In the genomic region with DNA sequence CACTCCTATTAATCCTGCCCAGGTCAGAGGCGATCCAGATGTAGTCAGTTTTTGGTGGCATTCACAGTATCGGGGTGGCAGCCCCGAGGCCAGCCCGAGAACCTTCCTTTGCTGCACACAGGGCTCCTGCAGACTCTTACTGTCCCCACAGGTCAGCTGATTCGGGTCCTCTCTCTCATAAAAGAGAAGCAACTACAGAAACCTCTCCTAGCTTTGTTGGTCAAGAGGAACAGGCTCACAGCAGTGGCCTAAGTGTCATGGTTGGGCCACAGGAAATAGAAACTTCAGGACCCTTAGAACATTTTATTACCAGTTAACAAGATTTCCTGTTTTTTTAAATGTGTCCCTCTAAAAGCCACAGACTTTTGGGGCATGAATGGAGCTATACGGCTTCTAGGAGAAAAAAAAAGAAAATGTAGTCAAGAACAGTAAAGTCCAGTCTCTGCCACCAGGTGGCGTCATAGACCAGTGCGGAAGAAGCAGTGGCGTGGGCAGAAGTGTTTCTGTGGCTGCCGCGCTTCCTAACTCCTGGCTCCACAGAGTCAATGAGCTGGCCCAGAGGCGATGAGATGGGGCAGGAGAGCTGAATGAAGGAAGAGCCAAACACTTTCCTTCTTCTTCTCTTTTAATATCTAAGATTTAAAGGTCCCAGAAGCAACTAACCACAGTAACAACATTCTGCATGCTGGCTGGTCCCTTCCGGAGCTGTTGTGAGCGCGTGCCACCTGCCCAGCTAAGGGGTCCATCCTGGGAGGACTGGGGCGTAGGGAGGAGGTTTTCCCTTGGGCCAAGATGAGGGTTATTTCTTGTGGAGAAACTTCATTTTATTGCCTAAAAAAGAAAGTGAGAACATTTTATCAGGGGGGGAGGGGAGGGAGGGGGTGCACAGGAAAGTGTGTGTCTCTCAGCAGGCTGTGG, we compare ENCODE assay signal across 8 mouse cellular contexts. TPM values are rescaled to one million over a fixed set of nuclear protein-coding genes. Genes with fewer than 3 reads are reported as not detected.
A peak's percentile ranks its signal among the peaks of the same experiment; 100 is the strongest.
DNase-seq lines count a peak whose midpoint lies in the region; ATAC-seq and TF ChIP-seq lines count a peak whose summit lies in the region.

No protein-coding gene starts in this region.

- intact Hi-C loops in heart, adult 2 months (cut with DNase I) = loop anchor here (1.0 kb wide), 3 partner anchors 99 to 319 kb away; no protein-coding TSS in a partner anchor

- H3K4me3 ChIP-seq in embryonic facial prominence, embryonic 10.5 days = no peak overlapping the region
- no peak overlapping the region for H3K4me3 ChIP-seq in heart, adult 2 months
- no peak overlapping the region for H3K4me3 ChIP-seq in limb, embryonic 11.5 days (ENCODE audit: low read depth, low read length)
- H3K4me3 ChIP-seq in midbrain, embryonic 15.5 days = no peak overlapping the region

- peak; percentile 91 for DNase-seq in 3T3-L1 (ENCODE audit: low read depth, low spot score)
- DNase-seq in adrenal gland, postnatal 14 days = peak; percentile 90
- peak; percentile 81 for DNase-seq in embryonic facial prominence, embryonic 10.5 days (ENCODE audit: low spot score)
- peak; percentile 75 to 83 for DNase-seq in heart, adult 2 months
- DNase-seq in kidney, adult 18-20 months = peak; percentile 84
- peak; percentile 89 for DNase-seq in limb, embryonic 11.5 days (ENCODE audit: low spot score)
- DNase-seq in spleen, adult 12 weeks (ENCODE audit: low spot score) = peak; percentile 64

- peak; percentile 77; the same call in 1 of the 2 replicates for TF ChIP-seq EP300 in heart, adult 2 months (IDR thresholded peaks at IDR 0.05; ENCODE audit: insufficient read depth, low read depth, low read length)

- peak; percentile 54; the same call in 1 of the 2 replicates for ATAC-seq in limb, embryonic 11.5 days (ENCODE audit: insufficient number of reproducible peaks, low FRiP score, low TSS enrichment, low read depth)
- ATAC-seq in midbrain, embryonic 15.5 days (replicated peaks) = peak; percentile 86

- 52% methylated on average over 16 of the region's 16 CpGs for WGBS in embryonic facial prominence, embryonic 10.5 days
- 48% methylated on average over 16 of the region's 16 CpGs for WGBS in heart, adult 2 months
- WGBS in limb, embryonic 11.5 days = 53% methylated on average over 16 of the region's 16 CpGs
- 51% methylated on average over 16 of the region's 16 CpGs for WGBS in midbrain, embryonic 15.5 days

- peaks cover 71% of the 10 kb centered on the region for H3K36me3 ChIP-seq in embryonic facial prominence, embryonic 10.5 days (replicated peaks)
- H3K36me3 ChIP-seq in heart, adult 2 months (ENCODE audit: control insufficient read depth, insufficient read depth, low read length) = no peaks in the 10 kb centered on the region
- peaks cover 7% of the 10 kb centered on the region; the same call in 1 of the 2 replicates for H3K36me3 ChIP-seq in limb, embryonic 11.5 days (ENCODE audit: control insufficient read depth, insufficient read depth, low read length)
- peaks cover 4% of the 10 kb centered on the region; the same call in 1 of the 2 replicates for H3K36me3 ChIP-seq in midbrain, embryonic 15.5 days (replicated peaks)

- no peaks in the 10 kb centered on the region for H3K79me2 ChIP-seq in heart, adult 2 months (replicated peaks; ENCODE audit: control insufficient read depth, insufficient read depth, low read length)

- TF ChIP-seq POLR2A in heart, adult 2 months (IDR thresholded peaks at IDR 0.05; ENCODE audit: insufficient read depth, low read depth, low read length) = no peak

- H3K9me3 ChIP-seq in embryonic facial prominence, embryonic 10.5 days = peaks cover 8% of the 10 kb centered on the region
- H3K9me3 ChIP-seq in limb, embryonic 11.5 days (ENCODE audit: control insufficient read depth, low read length) = 0 out of 2 replicates have a peak, but pooled peaks cover 3% of the 10 kb centered on the region
- H3K9me3 ChIP-seq in midbrain, embryonic 15.5 days = no peaks in the 10 kb centered on the region

- no peak overlapping the region for H3K4me2 ChIP-seq in limb, embryonic 11.5 days (ENCODE audit: low read depth, severe bottlenecking)
- no peak overlapping the region for H3K4me2 ChIP-seq in midbrain, embryonic 15.5 days

- peak; percentile 84 for TF ChIP-seq CTCF in heart, adult 2 months (IDR thresholded peaks at IDR 0.05)

- no peak overlapping the region for H3K27ac ChIP-seq in embryonic facial prominence, embryonic 10.5 days (replicated peaks)
- H3K27ac ChIP-seq in heart, adult 2 months = no peak overlapping the region
- no peak overlapping the region for H3K27ac ChIP-seq in limb, embryonic 11.5 days (replicated peaks; ENCODE audit: low read depth, low read length)
- H3K27ac ChIP-seq in midbrain, embryonic 15.5 days = no peak overlapping the region

- H3K9ac ChIP-seq in heart, adult 2 months (ENCODE audit: low read depth, low read length) = no peak overlapping the region
- no peak overlapping the region for H3K9ac ChIP-seq in limb, embryonic 11.5 days (ENCODE audit: low read length)
- H3K9ac ChIP-seq in midbrain, embryonic 15.5 days = no peak overlapping the region

- H3K27me3 ChIP-seq in embryonic facial prominence, embryonic 10.5 days (replicated peaks; ENCODE audit: low read depth, poor library complexity, severe bottlenecking) = no peaks in the 10 kb centered on the region
- no peaks in the 10 kb centered on the region for H3K27me3 ChIP-seq in heart, adult 2 months (ENCODE audit: control insufficient read depth, insufficient read depth, low read length)
- H3K27me3 ChIP-seq in limb, embryonic 11.5 days (ENCODE audit: control insufficient read depth, insufficient read depth, low read length) = no peaks in the 10 kb centered on the region
- H3K27me3 ChIP-seq in midbrain, embryonic 15.5 days (replicated peaks) = no peaks in the 10 kb centered on the region

- no peaks in the 10 kb centered on the region for H3K4me1 ChIP-seq in embryonic facial prominence, embryonic 10.5 days
- H3K4me1 ChIP-seq in heart, adult 2 months (ENCODE audit: control insufficient read depth, insufficient read depth, low read length) = no peaks in the 10 kb centered on the region
- H3K4me1 ChIP-seq in limb, embryonic 11.5 days (ENCODE audit: control insufficient read depth, insufficient read depth, low read length) = no peaks in the 10 kb centered on the region; the same call in 1 of the 2 replicates
- 0 out of 2 replicates have a peak, but pooled peaks cover 2% of the 10 kb centered on the region for H3K4me1 ChIP-seq in midbrain, embryonic 15.5 days

RNA-seq across cellular contexts. Expression of a gene that starts 42.6 kb away (rescaled TPM):
- 94.2 and 101 TPM in 2 replicates for total RNA-seq in adrenal gland, postnatal 14 days (2021)
- polyA plus RNA-seq in embryonic facial prominence, embryonic 10.5 days (2016; fragmentation: Nextera tagmentation; extraction: Ambion mirVana) = 46.4 and 51.2 TPM in 2 replicates
- total RNA-seq in heart, adult 2 months (2021) = 100 to 1,000 TPM in 1 of 2 experiments, 10 to 100 TPM in 1; 49.3 to 156 TPM
- polyA plus RNA-seq in heart, adult 2 months (2012; rRNA removed) = 28.9 and 48.8 TPM in 2 replicates
- polyA plus RNA-seq in limb, embryonic 11.5 days (2014; fragmentation: Nextera tagmentation; extraction: Ambion mirVana) = 35.9 and 36.8 TPM in 2 replicates
- 269 TPM in 2 replicates for polyA plus RNA-seq in midbrain, embryonic 15.5 days (2015; fragmentation: Nextera tagmentation; extraction: Ambion mirVana)
